Mouse (Mus musculus) heart, postnatal 36 days (tissue): ENCODE data around the gene Grb2. TPM values are rescaled to one million over a fixed set of nuclear protein-coding genes. Genes with fewer than 3 reads are reported as not detected.

Source experiments
- DNase-seq, 2 experiments: peaks; one replicate each; pipeline ENCODE4 v3.0.0; 2021 to 2022
- intact Hi-C: fragments of 180-260 bp; cut with DNase I; formaldehyde crosslinking; loops from one replicate; pipeline ENCODE4 v1.15.1; 2025
- total RNA-seq, 2 experiments: library from RNA; stranded (reverse); gene quantifications; 2 replicates each; pipeline ENCODE4 v1.2.3; 2021

Grb2 gene
- 100 to 1,000 TPM; 102 to 110 TPM for total RNA-seq

GRCm38 (mm10) chr11:115708209-115708876 lies at the start of gene Grb2:
Gene Grb2 (minus strand): TSS chr11:115708597.
- intact Hi-C loops: no loop called here
- DNase-seq: peak; percentile 96 to 97

GRCm38 (mm10) chr11:115753485-115753884 lies 45.1 kb upstream of the Grb2 start:
- intact Hi-C loops: no loop called here
- no peak for DNase-seq

DNA sequence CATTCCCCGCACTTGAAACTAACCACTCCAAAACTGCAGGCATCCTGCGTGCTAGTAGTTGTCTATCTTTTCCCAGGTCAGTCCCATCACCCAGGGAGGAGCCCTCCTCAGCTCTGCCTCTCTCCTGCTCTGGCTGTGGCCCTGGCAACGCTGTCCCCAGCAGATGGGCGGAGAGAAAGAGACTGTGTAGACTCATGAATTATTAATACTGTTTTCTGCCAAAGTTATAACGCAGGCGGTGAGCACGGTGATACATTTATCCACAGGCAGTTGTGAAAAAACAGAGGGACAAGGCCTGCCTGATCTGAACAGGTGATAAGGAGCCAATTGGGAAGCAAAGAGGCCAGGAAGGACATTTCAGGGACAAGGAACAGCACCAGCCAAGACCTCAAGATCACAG lies 44.3 kb upstream of the Grb2 start:
- intact Hi-C loops: no loop called here
- DNase-seq: no peak

- no peak for DNase-seq
- intact Hi-C loops: no loop called here
These were observed 43.3 kb upstream of the Grb2 start for GRCm38 (mm10) chr11:115751725-115752124.

DNA sequence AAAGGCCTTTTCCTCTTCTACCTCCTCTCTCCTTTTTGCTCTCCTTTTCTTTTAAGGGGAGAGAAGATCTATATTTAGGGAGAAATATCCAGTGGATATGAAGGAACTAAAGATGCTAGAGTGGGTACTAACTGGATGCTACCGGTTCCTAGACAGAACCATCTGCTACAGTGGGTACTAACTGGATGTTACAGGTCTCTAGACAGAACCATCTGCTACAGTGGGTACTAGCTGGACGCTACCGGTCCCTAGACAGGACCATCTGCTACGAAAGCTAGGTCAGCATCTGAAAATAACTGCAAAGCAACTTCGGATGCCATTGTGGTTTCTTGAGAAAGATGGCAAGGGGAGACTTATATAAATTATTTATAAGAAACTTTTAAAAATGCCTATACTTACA lies 41.4 kb upstream of the Grb2 start:
- no peak for DNase-seq
- intact Hi-C loops: no loop called here

GRCm38 (mm10) chr11:115747351-115747750 lies 39.0 kb upstream of the Grb2 start:
- intact Hi-C loops: no loop called here
- no peak for DNase-seq

GRCm38 (mm10) chr11:115746762-115747161 lies 38.4 kb upstream of the Grb2 start:
- DNase-seq: no peak
- intact Hi-C loops: no loop called here

GRCm38 (mm10) chr11:115746109-115746508 lies 37.7 kb upstream of the Grb2 start:
- intact Hi-C loops: no loop called here
- no peak for DNase-seq

GRCm38 (mm10) chr11:115744385-115744784 lies 36.0 kb upstream of the Grb2 start:
- intact Hi-C loops: no loop called here
- DNase-seq: no peak

DNA sequence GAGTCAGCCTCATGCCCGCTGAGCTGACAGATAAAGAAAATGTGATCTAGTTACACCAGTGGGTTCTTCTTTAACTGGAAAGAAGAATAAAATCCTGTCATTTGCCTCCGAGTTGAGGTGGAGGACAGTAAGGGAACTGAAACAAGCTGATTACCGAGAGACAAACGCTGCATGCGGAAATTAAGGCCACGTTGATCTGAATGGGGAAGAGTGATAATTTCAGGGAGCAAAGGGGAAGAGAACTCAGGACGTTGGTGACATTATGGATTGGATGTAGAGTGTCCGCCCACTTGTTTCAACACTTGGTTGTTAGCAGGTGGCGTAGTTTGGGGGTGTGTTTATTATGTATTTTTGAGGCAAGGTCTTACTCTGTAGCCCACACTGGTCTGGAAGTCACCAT lies 34.5 kb upstream of the Grb2 start:
- no peak for DNase-seq
- intact Hi-C loops: no loop called here

DNA sequence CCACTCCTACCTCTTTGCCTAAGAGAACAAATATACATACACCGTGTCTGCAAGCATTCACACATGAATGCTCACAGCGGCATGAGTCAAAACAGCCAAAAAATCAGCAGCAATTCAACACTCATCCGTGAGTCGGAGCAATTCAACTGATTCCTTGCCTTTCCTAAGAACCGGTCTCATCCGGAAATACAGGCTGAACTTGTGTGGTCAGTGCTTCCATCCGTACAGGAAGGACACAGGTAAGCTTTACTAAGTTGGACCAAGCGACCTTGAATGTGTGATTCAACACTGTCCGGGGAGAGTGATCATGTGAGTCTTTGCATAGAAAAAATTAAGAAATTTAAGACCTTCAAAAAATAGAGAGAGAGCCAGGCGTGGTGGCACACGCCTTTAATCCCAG lies 32.7 kb upstream of the Grb2 start:
- DNase-seq: no peak
- intact Hi-C loops: no loop called here

DNA sequence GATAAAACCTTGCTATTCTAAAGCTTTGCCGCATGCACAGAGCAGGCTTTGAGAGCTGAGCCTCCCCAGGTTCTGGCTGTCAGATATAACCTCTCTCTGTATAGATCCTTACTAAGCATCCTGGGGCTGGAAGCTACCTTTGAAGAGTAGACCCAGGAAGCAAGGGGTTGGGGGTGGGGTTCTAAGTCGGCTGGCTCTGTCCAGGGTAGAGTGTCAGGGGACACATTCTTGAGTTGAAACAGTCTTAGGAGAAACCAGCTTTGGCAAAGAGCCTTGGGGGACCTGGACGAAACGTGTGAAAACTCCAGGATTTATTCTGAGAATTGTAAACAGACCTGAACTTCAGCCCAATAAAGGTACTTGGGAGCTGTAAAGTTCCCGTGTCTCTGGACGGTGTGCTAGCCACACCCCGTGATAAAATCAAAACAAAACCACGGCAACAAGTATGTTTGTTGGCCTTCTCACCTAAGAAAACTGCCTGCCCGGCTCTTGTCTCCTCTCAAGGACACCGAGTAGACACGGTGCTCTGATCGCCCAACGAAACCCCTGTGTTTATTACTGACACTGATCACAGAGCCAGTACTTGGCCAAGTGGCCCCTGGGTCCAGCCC lies 30.0 kb upstream of the Grb2 start:
- DNase-seq: peak in 1 of 2 experiments; percentile 22
- intact Hi-C loops: loop anchor here (5.0 kb wide), 1 partner anchor 39 kb away; no protein-coding TSS in a partner anchor

GRCm38 (mm10) chr11:115737608-115738208 lies 29.3 kb upstream of the Grb2 start:
- intact Hi-C loops: loop anchor here (5.0 kb wide), 1 partner anchor 40 kb away; no protein-coding TSS in a partner anchor
- DNase-seq: no peak

DNA sequence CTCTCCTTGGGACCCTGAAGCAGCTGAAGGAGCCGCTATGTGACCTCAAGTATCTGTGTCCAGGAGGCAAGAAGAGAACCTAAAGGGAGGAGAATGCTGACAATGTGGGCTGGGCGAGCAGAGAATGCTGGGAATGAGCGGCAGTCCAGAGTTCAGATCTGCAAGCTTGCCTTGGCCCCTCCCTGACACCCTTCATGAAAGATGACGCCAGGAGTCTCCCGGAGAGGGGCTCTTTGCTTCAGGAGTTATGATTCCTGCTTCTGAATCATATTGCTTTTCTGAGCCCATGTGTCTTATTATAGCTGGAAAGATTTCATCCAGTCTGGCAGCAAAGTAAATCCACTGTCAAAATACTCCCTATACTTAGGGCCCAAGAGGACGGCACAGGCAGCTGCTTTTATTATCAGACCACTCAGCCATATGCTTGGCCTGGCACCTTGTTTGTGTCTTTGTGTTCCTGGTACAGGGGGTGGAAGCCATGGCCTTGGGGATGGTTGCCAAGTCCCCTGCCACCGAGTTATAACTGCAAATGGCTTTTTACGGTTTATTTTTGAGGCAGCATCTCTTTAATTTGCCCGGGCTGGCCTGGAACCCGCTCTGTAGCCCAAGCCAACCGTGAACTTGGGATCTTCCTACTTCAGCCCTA lies 25.8 kb upstream of the Grb2 start:
- DNase-seq: peak in 1 of 2 experiments; percentile 12

GRCm38 (mm10) chr11:115723231-115723630 lies 14.8 kb upstream of the Grb2 start:
- no peak for DNase-seq
- intact Hi-C loops: loop anchor here (2.0 to 5.0 kb wide), 3 partner anchors 56 to 241 kb away; no protein-coding TSS in a partner anchor

More for the DNA sequence above, 25.8 kb upstream of the Grb2 start:
- intact Hi-C loops: no loop called here

GRCm38 (mm10) chr11:115722638-115723037 lies 14.2 kb upstream of the Grb2 start:
- peak; percentile 87 to 91 for DNase-seq
- intact Hi-C loops: loop anchor here (1.0 to 5.0 kb wide), 5 partner anchors 56 to 240 kb away; partner anchors contain the start of gene Tsen54

- DNase-seq: peak in 1 of 2 experiments; percentile 45
- intact Hi-C loops: no loop called here
These were observed 9.4 kb upstream of the Grb2 start for GRCm38 (mm10) chr11:115717660-115718390.

DNA sequence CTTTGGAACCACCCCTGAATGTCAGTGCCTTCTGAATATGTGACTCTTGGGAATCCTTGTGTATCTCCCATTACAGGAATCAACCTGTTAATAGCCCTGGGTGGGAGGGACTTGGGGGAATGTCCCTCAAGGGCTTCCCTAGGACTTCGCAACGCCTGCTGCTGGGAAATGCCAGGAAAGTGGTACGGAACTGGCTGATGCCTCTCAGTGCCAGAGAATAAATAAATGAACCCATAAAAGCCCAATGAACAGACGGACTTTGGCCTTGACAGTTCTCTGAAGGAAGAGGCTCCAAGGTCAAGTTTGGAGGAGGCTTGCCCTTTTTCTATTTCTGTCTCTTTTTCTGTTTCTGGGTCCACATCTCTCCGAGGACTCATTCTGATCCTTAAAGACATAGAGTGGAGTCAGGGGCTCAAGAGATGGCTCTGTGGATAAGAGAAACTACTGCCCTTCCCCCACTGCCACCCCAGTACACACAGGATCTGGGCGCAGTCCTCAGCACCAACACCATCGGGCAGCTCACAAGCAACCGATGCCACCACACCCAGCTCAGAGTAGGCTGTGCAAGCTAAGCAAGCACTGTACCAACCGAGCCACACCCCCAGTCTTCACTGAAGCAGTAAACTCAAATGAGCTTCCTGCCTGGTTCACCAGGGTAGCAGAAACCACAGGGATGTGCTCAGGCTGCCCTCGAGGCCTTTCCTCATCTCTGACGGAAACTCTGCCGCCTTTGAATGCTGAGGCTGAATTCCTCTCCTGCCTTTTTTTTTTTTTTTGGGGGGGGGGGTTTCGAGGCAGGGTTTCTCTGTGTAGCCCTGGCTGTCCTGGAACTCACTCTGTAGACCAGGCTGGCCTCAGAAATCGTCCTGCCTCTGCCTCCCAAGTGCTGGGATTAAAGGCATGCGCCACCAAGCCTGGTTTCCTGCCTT lies 8.3 kb upstream of the Grb2 start:
- intact Hi-C loops: no loop called here

GRCm38 (mm10) chr11:115714491-115714890 lies 6.1 kb upstream of the Grb2 start:
- intact Hi-C loops: loop anchor here (1.0 kb wide), 1 partner anchor 67 kb away; no protein-coding TSS in a partner anchor
- peak; percentile 62 to 66 for DNase-seq

More for the DNA sequence above, 8.3 kb upstream of the Grb2 start:
- no peak for DNase-seq
